Mouse (Mus musculus): ENCODE measurements around the gene Slc35f5. TPM values are rescaled to one million over a fixed set of nuclear protein-coding genes. Genes with fewer than 3 reads are reported as not detected.
"Not testable (repeated sequence)": the region's sequence is repeated elsewhere in the genome, so short reads cannot be mapped to it uniquely, and the experiment has no call there.

Gene Slc35f5
- polyA plus RNA-seq (2012; rRNA removed), result 26.6 and 28.6 TPM in 2 replicates

DNA sequence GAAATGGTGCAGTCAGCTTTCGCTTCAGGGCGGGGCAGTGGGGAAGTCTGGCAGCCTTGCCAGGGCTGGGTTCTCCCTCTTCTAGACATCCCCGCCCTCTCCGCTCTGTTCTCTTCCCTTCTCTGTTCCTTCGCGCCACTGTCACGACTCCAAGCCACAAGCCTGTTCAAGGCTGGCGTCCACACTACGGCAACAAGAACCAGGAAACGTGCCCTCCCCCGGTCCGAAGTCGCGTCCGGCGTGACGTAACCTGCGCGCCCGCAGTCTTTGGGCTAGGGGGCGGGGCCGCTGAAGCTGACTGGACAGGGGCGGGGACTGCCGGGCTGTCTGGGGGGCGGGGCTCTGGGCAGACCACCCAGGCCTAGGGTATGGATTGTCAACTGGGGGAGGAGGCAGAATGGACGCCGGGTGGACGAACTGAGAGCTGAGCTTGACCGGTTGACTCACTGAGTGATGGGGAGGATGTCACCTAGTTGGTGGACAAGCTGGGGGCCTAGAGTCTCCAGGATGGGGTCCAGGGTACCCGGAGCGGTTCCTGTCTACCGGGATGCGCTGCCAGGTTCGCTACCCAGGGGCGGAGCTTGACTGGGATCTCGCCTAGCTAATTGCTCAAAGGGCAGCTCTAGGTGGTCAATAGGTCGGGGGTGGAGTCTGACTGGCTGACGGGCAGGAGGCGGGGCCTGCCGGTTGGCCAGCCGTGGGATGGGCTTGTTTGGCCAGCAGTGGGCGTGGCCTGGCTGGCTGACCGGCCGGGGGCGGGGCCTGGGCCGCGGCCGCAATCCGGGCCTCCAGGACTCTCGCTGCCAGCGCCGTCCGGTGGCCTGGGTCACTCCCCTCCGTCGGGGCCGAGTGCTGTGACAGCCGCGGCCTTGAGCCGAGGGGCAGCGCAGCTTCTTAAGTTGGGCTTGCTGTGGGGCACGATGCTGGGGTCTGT, at the start of gene Slc35f5:
Slc35f5 (plus strand) TSS at position 337 of the 934 bp plus-strand sequence.
- peak; percentile 98 for DNase-seq (ENCODE audit: low read depth)
- TF ChIP-seq POLR2A (IDR thresholded peaks at IDR 0.05; ENCODE audit: borderline replicate concordance, extremely low read depth, insufficient read depth, insufficient read length, poor library complexity, severe bottlenecking) (peak; percentile 68), CTCF (IDR thresholded peaks at IDR 0.05; ENCODE audit: borderline replicate concordance, extremely low read depth, insufficient read depth, insufficient read length) (no peak)

GRCm38 (mm10) chr1:125514706-125515105, 45.7 kb upstream of the Slc35f5 start:
- no peak for DNase-seq (ENCODE audit: low read depth)
- TF ChIP-seq POLR2A (IDR thresholded peaks at IDR 0.05; ENCODE audit: borderline replicate concordance, extremely low read depth, insufficient read depth, insufficient read length, poor library complexity, severe bottlenecking) (no peak), CTCF (IDR thresholded peaks at IDR 0.05; ENCODE audit: borderline replicate concordance, extremely low read depth, insufficient read depth, insufficient read length) (no peak)

DNA sequence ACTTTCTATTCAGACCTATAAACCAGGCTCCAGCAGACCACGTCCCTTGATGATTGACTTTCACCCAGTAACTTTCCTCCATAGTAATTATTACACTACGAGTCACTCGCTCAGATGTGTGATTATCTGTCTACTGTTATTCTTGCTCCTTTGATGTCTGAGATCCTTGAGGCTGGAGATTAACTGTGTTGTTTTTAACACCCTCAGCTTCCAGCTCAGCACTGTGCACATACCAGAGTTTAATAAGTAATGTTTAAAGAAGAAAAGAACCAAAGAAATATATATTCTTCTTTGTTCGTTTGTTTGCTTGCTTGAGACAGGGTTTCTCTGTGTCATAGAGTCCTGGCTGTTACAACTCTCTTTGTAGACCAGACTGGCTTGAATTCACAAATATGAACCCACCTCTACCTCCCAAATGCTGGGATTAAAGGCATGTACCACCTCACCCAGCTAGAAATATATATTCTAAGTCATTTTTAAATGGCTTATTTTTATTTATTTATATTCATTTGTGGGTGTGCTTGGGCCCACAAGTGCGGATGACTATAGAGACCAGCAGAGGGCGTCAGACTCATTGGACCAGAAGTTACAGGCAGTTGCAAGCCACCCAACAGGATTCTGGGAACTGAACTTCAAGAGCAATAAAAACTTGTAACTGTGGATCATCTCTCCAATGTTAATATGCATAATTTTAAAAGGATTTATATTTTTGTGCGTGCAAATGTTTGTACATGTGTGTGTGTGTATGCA, 43.3 kb upstream of the Slc35f5 start:
- DNase-seq (ENCODE audit: low read depth), result no peak
- TF ChIP-seq POLR2A (IDR thresholded peaks at IDR 0.05; ENCODE audit: borderline replicate concordance, extremely low read depth, insufficient read depth, insufficient read length, poor library complexity, severe bottlenecking), result no peak
- no peak for TF ChIP-seq CTCF (IDR thresholded peaks at IDR 0.05; ENCODE audit: borderline replicate concordance, extremely low read depth, insufficient read depth, insufficient read length)

GRCm38 (mm10) chr1:125519107-125519611, 41.2 kb upstream of the Slc35f5 start:
- DNase-seq (ENCODE audit: low read depth), result no peak
- TF ChIP-seq CTCF (IDR thresholded peaks at IDR 0.05; ENCODE audit: borderline replicate concordance, extremely low read depth, insufficient read depth, insufficient read length), result no peak
- TF ChIP-seq POLR2A (IDR thresholded peaks at IDR 0.05; ENCODE audit: borderline replicate concordance, extremely low read depth, insufficient read depth, insufficient read length, poor library complexity, severe bottlenecking), result no peak

GRCm38 (mm10) chr1:125525965-125526665, 34.3 kb upstream of the Slc35f5 start:
- TF ChIP-seq POLR2A (IDR thresholded peaks at IDR 0.05; ENCODE audit: borderline replicate concordance, extremely low read depth, insufficient read depth, insufficient read length, poor library complexity, severe bottlenecking) (no peak), CTCF (IDR thresholded peaks at IDR 0.05; ENCODE audit: borderline replicate concordance, extremely low read depth, insufficient read depth, insufficient read length) (no peak)
- DNase-seq (ENCODE audit: low read depth), result peak; percentile 34

- DNase-seq (ENCODE audit: low read depth), result no peak
- TF ChIP-seq CTCF (IDR thresholded peaks at IDR 0.05; ENCODE audit: borderline replicate concordance, extremely low read depth, insufficient read depth, insufficient read length) (no peak), POLR2A (IDR thresholded peaks at IDR 0.05; ENCODE audit: borderline replicate concordance, extremely low read depth, insufficient read depth, insufficient read length, poor library complexity, severe bottlenecking) (no peak)
Measured at GRCm38 (mm10) chr1:125526666-125527004, 33.8 kb upstream of the Slc35f5 start.

GRCm38 (mm10) chr1:125527364-125527763, 33.0 kb upstream of the Slc35f5 start:
- no peak for TF ChIP-seq POLR2A (IDR thresholded peaks at IDR 0.05; ENCODE audit: borderline replicate concordance, extremely low read depth, insufficient read depth, insufficient read length, poor library complexity, severe bottlenecking)
- TF ChIP-seq CTCF (IDR thresholded peaks at IDR 0.05; ENCODE audit: borderline replicate concordance, extremely low read depth, insufficient read depth, insufficient read length), result no peak
- no peak for DNase-seq (ENCODE audit: low read depth)

GRCm38 (mm10) chr1:125533180-125533912, 27.0 kb upstream of the Slc35f5 start:
- not testable (repeated sequence) for DNase-seq (ENCODE audit: low read depth)

DNA sequence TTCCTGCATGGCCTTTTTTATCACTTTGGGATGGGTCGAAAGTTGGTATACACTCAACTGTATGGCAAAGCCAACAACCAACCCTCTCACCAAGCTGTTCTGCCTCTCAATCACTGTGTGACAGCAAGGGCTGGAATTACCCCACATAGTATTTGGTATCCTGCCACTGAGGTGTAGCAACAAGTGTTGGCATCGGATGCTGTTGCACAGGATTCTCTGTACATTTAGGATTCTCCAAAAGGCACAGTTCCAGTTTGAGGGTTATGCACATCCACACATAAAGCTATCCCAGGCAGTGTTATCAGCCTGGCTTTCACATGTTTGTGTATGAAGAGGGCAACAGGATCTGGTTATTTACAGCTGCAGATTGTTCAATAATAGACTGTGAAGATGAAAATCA, 23.3 kb upstream of the Slc35f5 start:
- TF ChIP-seq CTCF (IDR thresholded peaks at IDR 0.05; ENCODE audit: borderline replicate concordance, extremely low read depth, insufficient read depth, insufficient read length) (no peak), POLR2A (IDR thresholded peaks at IDR 0.05; ENCODE audit: borderline replicate concordance, extremely low read depth, insufficient read depth, insufficient read length, poor library complexity, severe bottlenecking) (no peak)
- DNase-seq (ENCODE audit: low read depth), result no peak

GRCm38 (mm10) chr1:125537776-125538175, 22.6 kb upstream of the Slc35f5 start:
- DNase-seq (ENCODE audit: low read depth), result no peak
- TF ChIP-seq POLR2A (IDR thresholded peaks at IDR 0.05; ENCODE audit: borderline replicate concordance, extremely low read depth, insufficient read depth, insufficient read length, poor library complexity, severe bottlenecking) (no peak), CTCF (IDR thresholded peaks at IDR 0.05; ENCODE audit: borderline replicate concordance, extremely low read depth, insufficient read depth, insufficient read length) (no peak)

Data from brain, embryonic 14.5 days (tissue).